Mouse (Mus musculus) thymus, adult 2 months (tissue): ENCODE measurements around the gene Ythdc1.
"Not testable (repeated sequence)": the region's sequence is repeated elsewhere in the genome, so short reads cannot be mapped to it uniquely, and the experiment has no call there.

Experiments
- CTCF ChIP-seq: fragments of 200-500 bp; IDR thresholded peaks from 2 replicates; pipeline ENCODE4 v1.5.1; 2012; ENCODE audit warnings: mild to moderate bottlenecking, control low read depth, low read length, moderate library complexity, borderline replicate concordance; ENCODE audit not compliant: control insufficient read depth, poor library complexity, insufficient read depth; ENCODE audit errors: extremely low read depth
- POLR2A ChIP-seq: fragments of 200-500 bp; IDR thresholded peaks from 2 replicates; pipeline ENCODE4 v1.6.1; 2012; ENCODE audit warnings: mild to moderate bottlenecking, low read length, control low read depth, moderate library complexity; ENCODE audit not compliant: control insufficient read depth, poor library complexity, insufficient read depth; ENCODE audit errors: extremely low read depth

DNA sequence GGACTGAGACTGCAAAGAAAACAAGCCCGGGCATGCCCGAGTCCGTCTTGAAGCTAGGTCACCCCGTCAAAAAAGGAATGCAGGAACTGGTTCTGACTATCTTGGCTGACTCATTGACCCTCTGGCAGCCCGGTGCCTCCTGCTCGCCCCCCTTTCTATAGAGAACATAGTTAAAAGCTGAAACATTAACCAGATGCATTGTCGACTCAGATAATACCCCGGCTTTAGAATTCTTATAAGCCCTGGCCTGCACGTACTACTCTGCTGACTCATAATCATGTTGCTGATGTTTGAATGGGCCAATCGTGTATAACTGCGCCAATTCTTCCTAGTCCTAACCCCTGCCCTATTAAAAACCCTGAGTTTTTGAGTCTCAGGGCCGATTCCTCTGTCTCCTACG lies 52.5 kb downstream of the Ythdc1 start:
- not testable (repeated sequence) for TF ChIP-seq CTCF, POLR2A
